Mouse (Mus musculus) embryonic facial prominence, embryonic 11.5 days (tissue): ENCODE data around the gene Cx3cr1. TPM values are rescaled to one million over a fixed set of nuclear protein-coding genes. Genes with fewer than 3 reads are reported as not detected.

Experiments used
- ATAC-seq: fragments of 200-750 bp; cut with Nextera tagmentation; replicated peaks from 2 replicates; pipeline ENCODE4 v1.8.0; 2017; ENCODE audit warnings: low read depth; ENCODE audit not compliant: insufficient number of reproducible peaks, low FRiP score, low TSS enrichment
- DNase-seq: peaks from one replicate; pipeline ENCODE4 v3.0.0-alpha.2; 2015; ENCODE audit warnings: low spot score
- H3K27ac ChIP-seq: fragments of 300-500 bp; sonication (generic); replicated peaks from 2 replicates; pipeline ENCODE4 v1.5.1; 2014; ENCODE audit warnings: mild to moderate bottlenecking, low read depth, low read length, control low read depth
- H3K27me3 ChIP-seq: fragments of 300-500 bp; sonication (generic); 2 replicates; pipeline ENCODE4 v1.6.1; 2014; ENCODE audit warnings: mild to moderate bottlenecking, low read length, moderate library complexity, mixed read lengths; ENCODE audit not compliant: control insufficient read depth, insufficient read depth
- H3K36me3 ChIP-seq: fragments of 300-500 bp; sonication (generic); replicated peaks from 2 replicates; pipeline ENCODE4 v1.6.1; 2014; ENCODE audit warnings: low read depth, mild to moderate bottlenecking, low read length, moderate library complexity, mixed read lengths; ENCODE audit not compliant: control insufficient read depth, insufficient read depth
- H3K4me1 ChIP-seq: fragments of 300-500 bp; sonication (generic); 2 replicates; pipeline ENCODE4 v1.6.1; 2014; ENCODE audit warnings: low read length, mixed read lengths; ENCODE audit not compliant: control insufficient read depth, insufficient read depth
- H3K4me2 ChIP-seq: fragments of 300-500 bp; sonication (generic); 2 replicates; pipeline ENCODE4 v1.6.1; 2014; ENCODE audit warnings: low read depth, mild to moderate bottlenecking, control low read depth, low read length, moderate library complexity
- H3K4me3 ChIP-seq: fragments of 300-500 bp; sonication (generic); 2 replicates; pipeline ENCODE4 v1.5.1; 2014; ENCODE audit warnings: low read depth, low read length, control low read depth
- H3K9ac ChIP-seq: fragments of 300-500 bp; sonication (generic); replicated peaks from 2 replicates; pipeline ENCODE4 v1.6.1; 2014; ENCODE audit warnings: mild to moderate bottlenecking, control low read depth, low read length
- H3K9me3 ChIP-seq: fragments of 300-500 bp; sonication (generic); replicated peaks from 2 replicates; pipeline ENCODE4 v1.6.1; 2016; ENCODE audit warnings: mild to moderate bottlenecking, low read length, inconsistent platforms, mixed read lengths; ENCODE audit not compliant: control insufficient read depth
- WGBS: fragments of 180-500 bp; shearing (Covaris S2); extraction: QIAGEN DNeasy Blood & Tissue Kit; methylation state at CpG from one replicate; pipeline ENCODE4 v1.1.7; 2014; 5-methylcytosine and 5-hydroxymethylcytosine counted together
- polyA plus RNA-seq: library from polyadenylated mRNA; unstranded; fragments of >200 nt; fragmentation: Nextera tagmentation; extraction: Ambion mirVana; gene quantifications from 2 replicates; pipeline ENCODE4 v1.2.1, GENCODE M21; 2014

The Cx3cr1 gene
- polyA plus RNA-seq, 1 experiment from 2014 or later, result 2.4 TPM

DNA sequence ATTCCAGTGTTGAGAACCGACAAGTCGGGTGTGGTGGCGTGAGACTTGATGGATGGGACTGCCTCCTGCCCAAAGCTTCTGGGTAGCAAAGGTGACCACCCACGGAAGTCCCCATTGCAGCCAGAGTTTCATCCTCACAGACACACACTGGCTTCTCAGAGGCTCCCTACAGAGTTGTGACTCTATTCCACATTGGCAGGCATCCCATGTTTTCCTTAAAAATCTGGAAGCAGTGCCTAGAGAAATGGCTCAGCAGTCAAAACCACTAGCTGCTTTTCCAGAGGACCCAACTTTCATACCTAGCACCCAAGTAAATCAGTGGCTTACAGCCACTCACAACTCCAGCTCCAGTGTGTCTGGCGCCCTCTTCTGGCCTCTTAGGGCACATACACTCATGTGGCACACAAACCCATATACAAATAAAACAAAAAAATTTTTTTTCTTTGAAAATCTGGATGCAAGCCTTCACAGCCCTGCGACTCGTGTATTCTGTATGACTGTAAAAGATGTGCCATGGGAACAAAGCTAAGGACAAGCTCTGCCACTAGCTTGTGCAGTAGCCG is 10.9 kb upstream of the Cx3cr1 start:
- no peak overlapping the region for H3K4me3 ChIP-seq
- ATAC-seq (no peak), DNase-seq (no peak)
- H3K36me3 ChIP-seq, result no peaks in the 10 kb centered on the region
- WGBS, result 82% methylated on average over 8 of the region's 8 CpGs
- no peak overlapping the region for H3K9ac ChIP-seq
- H3K27me3 ChIP-seq, result no peaks in the 10 kb centered on the region
- no peak overlapping the region for H3K4me2 ChIP-seq
- no peaks in the 10 kb centered on the region for H3K9me3 ChIP-seq
- H3K27ac ChIP-seq, result no peak overlapping the region
- H3K4me1 ChIP-seq, result no peaks in the 10 kb centered on the region

GRCm38 (mm10) chr9:120079901-120080300 is 10.2 kb upstream of the Cx3cr1 start:
- no peaks in the 10 kb centered on the region for H3K9me3 ChIP-seq
- no peaks in the 10 kb centered on the region for H3K27me3 ChIP-seq
- H3K36me3 ChIP-seq, result no peaks in the 10 kb centered on the region
- H3K27ac ChIP-seq, result no peak overlapping the region
- no peak for ATAC-seq
- no peak for DNase-seq
- H3K4me2 ChIP-seq, result no peak overlapping the region
- H3K4me1 ChIP-seq, result no peaks in the 10 kb centered on the region
- 77% methylated on average over 7 of the region's 7 CpGs for WGBS
- H3K4me3 ChIP-seq, result no peak overlapping the region
- H3K9ac ChIP-seq, result no peak overlapping the region

GRCm38 (mm10) chr9:120078241-120078640 is 8.6 kb upstream of the Cx3cr1 start:
- Histone ChIP-seq H3K9ac (no peak overlapping the region), H3K27me3 (no peaks in the 10 kb centered on the region), H3K4me2 (no peak overlapping the region), H3K4me1 (no peaks in the 10 kb centered on the region), H3K27ac (no peak overlapping the region), H3K9me3 (no peaks in the 10 kb centered on the region), H3K4me3 (no peak overlapping the region), H3K36me3 (no peaks in the 10 kb centered on the region)
- 84% methylated on average over 3 of the region's 3 CpGs for WGBS
- ATAC-seq, result no peak
- no peak for DNase-seq

- no peak for DNase-seq
- Histone ChIP-seq H3K36me3 (no peaks in the 10 kb centered on the region), H3K4me1 (no peaks in the 10 kb centered on the region), H3K27ac (no peak overlapping the region), H3K9ac (no peak overlapping the region), H3K4me2 (no peak overlapping the region), H3K4me3 (no peak overlapping the region), H3K9me3 (no peaks in the 10 kb centered on the region), H3K27me3 (no peaks in the 10 kb centered on the region)
- ATAC-seq, result no peak
- WGBS, result 81% methylated on average over 7 of the region's 7 CpGs
Observed at GRCm38 (mm10) chr9:120074516-120074915, 4.8 kb upstream of the Cx3cr1 start.

GRCm38 (mm10) chr9:120073169-120073568 is 3.5 kb upstream of the Cx3cr1 start:
- H3K27ac ChIP-seq, result no peak overlapping the region
- H3K4me1 ChIP-seq, result no peaks in the 10 kb centered on the region
- H3K9ac ChIP-seq, result no peak overlapping the region
- 27% methylated on average over 3 of the region's 3 CpGs for WGBS
- ATAC-seq, result 0 out of 2 replicates have a peak, but pooled peaks have one; percentile 52
- peak; percentile 84 for DNase-seq
- no peak overlapping the region for H3K4me2 ChIP-seq
- no peak overlapping the region for H3K4me3 ChIP-seq
- H3K27me3 ChIP-seq, result no peaks in the 10 kb centered on the region
- H3K9me3 ChIP-seq, result no peaks in the 10 kb centered on the region
- H3K36me3 ChIP-seq, result no peaks in the 10 kb centered on the region

GRCm38 (mm10) chr9:120071251-120071650 is 1.6 kb upstream of the Cx3cr1 start:
- whole genome bisulfite sequencing, result 77% methylated on average over 2 of the region's 2 CpGs
- ATAC-seq (no peak), DNase-seq (no peak)
- Histone ChIP-seq H3K4me3 (no peak overlapping the region), H3K9me3 (no peaks in the 10 kb centered on the region), H3K4me1 (no peaks in the 10 kb centered on the region), H3K4me2 (no peak overlapping the region), H3K36me3 (no peaks in the 10 kb centered on the region), H3K27ac (no peak overlapping the region), H3K27me3 (no peaks in the 10 kb centered on the region), H3K9ac (no peak overlapping the region)

DNA sequence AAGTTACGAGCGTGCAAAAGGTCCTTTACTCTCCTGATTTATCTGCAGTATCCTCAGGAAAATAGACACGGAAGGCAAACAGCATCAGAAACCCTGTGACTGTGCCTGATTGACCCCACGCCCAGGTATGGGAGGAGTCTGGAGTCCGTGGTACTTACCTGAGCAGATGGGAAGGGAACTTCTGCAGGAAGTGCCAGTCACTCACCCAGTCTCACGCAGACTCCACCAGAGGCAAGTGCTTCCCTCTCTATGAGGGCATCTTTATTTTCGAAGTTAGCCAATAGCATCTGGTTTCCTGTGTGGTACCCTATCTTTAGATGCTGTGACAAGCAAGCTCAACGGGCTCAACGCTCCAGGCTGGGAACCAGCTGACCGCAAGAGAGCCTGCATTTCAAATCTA is 1.6 kb downstream of the Cx3cr1 start:
- Histone ChIP-seq H3K9me3 (no peaks in the 10 kb centered on the region), H3K36me3 (no peaks in the 10 kb centered on the region), H3K4me1 (no peaks in the 10 kb centered on the region), H3K4me2 (no peak overlapping the region), H3K9ac (no peak overlapping the region), H3K27me3 (no peaks in the 10 kb centered on the region), H3K27ac (no peak overlapping the region), H3K4me3 (no peak overlapping the region)
- 62% methylated on average over 10 of the region's 10 CpGs for WGBS
- DNase-seq (no peak), ATAC-seq (no peak)

- 91% methylated on average over 2 of the region's 2 CpGs for WGBS
- ATAC-seq, result no peak
- no peak for DNase-seq
- Histone ChIP-seq H3K4me1 (no peaks in the 10 kb centered on the region), H3K36me3 (no peaks in the 10 kb centered on the region), H3K27me3 (no peaks in the 10 kb centered on the region), H3K9ac (no peak overlapping the region), H3K27ac (no peak overlapping the region), H3K4me2 (no peak overlapping the region), H3K4me3 (no peak overlapping the region), H3K9me3 (no peaks in the 10 kb centered on the region)
Observed at GRCm38 (mm10) chr9:120067609-120068008, 2.1 kb downstream of the Cx3cr1 start.
